Mouse (Mus musculus): ENCODE measurements around the gene Ptpra. TPM values are rescaled to one million over a fixed set of nuclear protein-coding genes. Genes with fewer than 3 reads are reported as not detected.

Gene Ptpra
- polyA plus RNA-seq, 1 experiment = 113 TPM

DNA sequence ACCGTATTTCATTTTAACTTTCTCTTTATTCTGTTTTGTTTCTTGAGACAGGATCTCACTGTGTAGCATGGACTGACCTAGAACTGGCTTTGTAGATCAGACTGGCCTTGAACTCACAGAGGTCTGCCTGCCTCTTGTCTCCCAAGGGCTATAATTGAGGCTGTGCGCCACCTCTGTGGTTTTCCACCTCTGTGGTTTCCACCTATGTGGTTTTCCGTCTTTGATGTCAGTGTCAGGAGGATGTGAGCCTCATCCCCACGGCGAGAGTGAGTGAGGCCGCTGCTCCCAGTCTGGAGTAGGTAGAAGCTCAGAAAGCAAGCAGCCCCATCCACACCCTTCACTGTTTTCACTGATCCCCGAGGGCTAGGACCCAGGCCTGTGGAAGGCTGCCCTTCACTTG lies 104.8 kb downstream of the Ptpra start:
- H3K36me3 ChIP-seq (ENCODE audit: control insufficient read depth, insufficient read depth, low read length) = peaks cover 36% of the 10 kb centered on the region
- peaks cover 15% of the 10 kb centered on the region for H3K4me1 ChIP-seq (replicated peaks; ENCODE audit: control insufficient read depth, insufficient read depth, low read length)
- no peak overlapping the region for H3K4me3 ChIP-seq (ENCODE audit: control insufficient read depth, insufficient read depth, low read length)
- no peak for TF ChIP-seq CTCF (IDR thresholded peaks at IDR 0.05; ENCODE audit: borderline replicate concordance, control insufficient read depth, extremely low read depth, insufficient read depth, low read length, poor library complexity)
- TF ChIP-seq POLR2A (IDR thresholded peaks at IDR 0.05; ENCODE audit: control insufficient read depth, extremely low read depth, insufficient read depth, low read length, poor library complexity) = no peak
- 19% methylated on average over 7 of the region's 7 CpGs for WGBS
- no peak overlapping the region for H3K27ac ChIP-seq (ENCODE audit: control insufficient read depth, insufficient read depth, low read length)
- H3K27me3 ChIP-seq (ENCODE audit: control insufficient read depth, insufficient read depth, low read length) = no peaks in the 10 kb centered on the region
- DNase-seq = peak; percentile 35

- no peak overlapping the region for H3K4me3 ChIP-seq (ENCODE audit: control insufficient read depth, insufficient read depth, low read length)
- DNase-seq = no peak
- WGBS = 96% methylated on average over 1 of the region's 1 CpGs
- TF ChIP-seq POLR2A (IDR thresholded peaks at IDR 0.05; ENCODE audit: control insufficient read depth, extremely low read depth, insufficient read depth, low read length, poor library complexity) (no peak), CTCF (IDR thresholded peaks at IDR 0.05; ENCODE audit: borderline replicate concordance, control insufficient read depth, extremely low read depth, insufficient read depth, low read length, poor library complexity) (no peak)
- H3K27ac ChIP-seq (ENCODE audit: control insufficient read depth, insufficient read depth, low read length) = no peak overlapping the region
- H3K36me3 ChIP-seq (ENCODE audit: control insufficient read depth, insufficient read depth, low read length) = peaks cover 25% of the 10 kb centered on the region
- peaks cover 15% of the 10 kb centered on the region for H3K4me1 ChIP-seq (replicated peaks; ENCODE audit: control insufficient read depth, insufficient read depth, low read length)
- no peaks in the 10 kb centered on the region for H3K27me3 ChIP-seq (ENCODE audit: control insufficient read depth, insufficient read depth, low read length)
Measured at GRCm38 (mm10) chr2:130556292-130556691, 106.2 kb downstream of the Ptpra start.

DNA sequence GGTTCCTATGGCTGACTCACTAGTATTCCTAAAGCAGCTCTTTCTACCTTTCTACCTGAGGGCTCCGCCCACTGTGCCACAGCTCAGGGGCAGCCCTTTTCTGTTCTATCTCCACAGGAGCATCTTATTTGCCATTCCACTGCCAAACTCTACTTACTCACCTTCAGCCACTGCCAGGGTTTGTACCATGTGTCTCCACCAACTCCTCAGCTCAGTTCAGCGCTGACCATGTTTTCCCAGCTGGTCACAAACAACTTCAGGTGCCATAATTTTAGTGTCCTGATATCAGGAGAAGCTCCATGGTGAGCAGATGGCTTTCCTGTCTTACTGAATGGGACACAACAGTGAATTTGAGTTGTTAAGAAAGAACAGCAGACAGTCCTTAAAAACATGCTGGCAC lies 107.4 kb downstream of the Ptpra start:
- Histone ChIP-seq H3K27me3 (ENCODE audit: control insufficient read depth, insufficient read depth, low read length) (no peaks in the 10 kb centered on the region), H3K4me1 (replicated peaks; ENCODE audit: control insufficient read depth, insufficient read depth, low read length) (peaks cover 15% of the 10 kb centered on the region), H3K4me3 (ENCODE audit: control insufficient read depth, insufficient read depth, low read length) (no peak overlapping the region), H3K36me3 (ENCODE audit: control insufficient read depth, insufficient read depth, low read length) (peaks cover 14% of the 10 kb centered on the region), H3K27ac (ENCODE audit: control insufficient read depth, insufficient read depth, low read length) (no peak overlapping the region)
- TF ChIP-seq CTCF (IDR thresholded peaks at IDR 0.05; ENCODE audit: borderline replicate concordance, control insufficient read depth, extremely low read depth, insufficient read depth, low read length, poor library complexity) (no peak), POLR2A (IDR thresholded peaks at IDR 0.05; ENCODE audit: control insufficient read depth, extremely low read depth, insufficient read depth, low read length, poor library complexity) (no peak)
- WGBS = 99% methylated on average over 2 of the region's 2 CpGs
- DNase-seq = no peak

GRCm38 (mm10) chr2:130558015-130558414 lies 107.9 kb downstream of the Ptpra start:
- DNase-seq = no peak
- no peaks in the 10 kb centered on the region for H3K27me3 ChIP-seq (ENCODE audit: control insufficient read depth, insufficient read depth, low read length)
- WGBS = 74% methylated on average over 2 of the region's 2 CpGs
- no peak overlapping the region for H3K27ac ChIP-seq (ENCODE audit: control insufficient read depth, insufficient read depth, low read length)
- H3K4me3 ChIP-seq (ENCODE audit: control insufficient read depth, insufficient read depth, low read length) = no peak overlapping the region
- H3K36me3 ChIP-seq (ENCODE audit: control insufficient read depth, insufficient read depth, low read length) = peaks cover 10% of the 10 kb centered on the region
- peaks cover 21% of the 10 kb centered on the region for H3K4me1 ChIP-seq (replicated peaks; ENCODE audit: control insufficient read depth, insufficient read depth, low read length)
- TF ChIP-seq POLR2A (IDR thresholded peaks at IDR 0.05; ENCODE audit: control insufficient read depth, extremely low read depth, insufficient read depth, low read length, poor library complexity) (no peak), CTCF (IDR thresholded peaks at IDR 0.05; ENCODE audit: borderline replicate concordance, control insufficient read depth, extremely low read depth, insufficient read depth, low read length, poor library complexity) (no peak)

DNA sequence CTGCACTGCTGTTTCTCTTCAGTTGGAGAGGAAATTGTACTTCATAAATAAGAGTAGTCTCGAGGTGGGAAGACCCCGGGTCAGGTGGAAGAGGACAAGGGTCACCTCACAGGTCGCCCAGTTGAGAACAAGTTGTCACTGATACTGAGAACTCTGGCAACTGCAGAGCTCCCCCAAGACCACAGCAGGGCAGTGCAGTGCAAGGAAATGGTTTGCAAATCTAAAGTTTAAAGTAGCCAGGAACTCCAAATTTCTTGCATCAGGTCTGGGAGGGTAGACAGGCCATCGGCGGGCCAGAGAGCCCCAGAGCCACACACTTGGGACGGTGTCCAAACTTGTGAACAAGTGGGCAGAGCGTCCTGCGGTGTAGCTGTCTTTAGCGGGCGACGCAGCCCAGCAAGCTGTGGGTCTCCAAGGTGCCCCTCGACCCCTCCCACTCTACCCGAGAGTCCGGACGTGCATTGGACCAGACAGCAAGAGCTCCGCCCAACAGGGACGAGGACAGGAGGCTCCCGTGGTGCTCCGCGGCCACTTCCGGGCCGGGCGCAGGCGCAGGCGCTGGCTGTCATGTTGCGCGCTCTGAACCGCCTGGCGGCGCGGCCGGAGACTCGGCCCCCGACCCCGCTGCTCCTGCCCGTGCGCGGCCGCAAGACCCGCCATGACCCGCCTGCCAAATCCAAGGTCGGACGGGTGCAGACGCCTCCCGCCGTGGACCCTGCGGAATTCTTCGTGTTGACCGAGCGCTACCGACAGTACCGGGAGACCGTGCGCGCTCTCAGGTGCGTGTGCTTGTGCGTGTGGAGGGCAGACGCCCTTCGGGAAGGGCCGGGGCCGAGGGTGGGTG lies 113.4 kb downstream of the Ptpra start, which contains the start of gene Mrps26:
TSS of gene Mrps26 (plus strand) at position 531 of the 844 bp plus-strand sequence.
- peak; percentile 64; the same call in 1 of the 2 replicates for TF ChIP-seq CTCF (IDR thresholded peaks at IDR 0.05; ENCODE audit: borderline replicate concordance, control insufficient read depth, extremely low read depth, insufficient read depth, low read length, poor library complexity)
- peak; percentile 62 for TF ChIP-seq POLR2A (IDR thresholded peaks at IDR 0.05; ENCODE audit: control insufficient read depth, extremely low read depth, insufficient read depth, low read length, poor library complexity)
- Histone ChIP-seq H3K4me1 (replicated peaks; ENCODE audit: control insufficient read depth, insufficient read depth, low read length) (peaks cover 13% of the 10 kb centered on the region), H3K27ac (ENCODE audit: control insufficient read depth, insufficient read depth, low read length) (peak within 1 kb of the TSS; percentile 1), H3K4me3 (ENCODE audit: control insufficient read depth, insufficient read depth, low read length) (peak within 1 kb of the TSS; percentile 84), H3K36me3 (ENCODE audit: control insufficient read depth, insufficient read depth, low read length) (peaks cover 4% of the 10 kb centered on the region; the same call in 1 of the 2 replicates), H3K27me3 (ENCODE audit: control insufficient read depth, insufficient read depth, low read length) (no peaks in the 10 kb centered on the region)
- WGBS = under 1% methylated on average over 61 of the region's 61 CpGs
- peak; percentile 93 for DNase-seq

DNA sequence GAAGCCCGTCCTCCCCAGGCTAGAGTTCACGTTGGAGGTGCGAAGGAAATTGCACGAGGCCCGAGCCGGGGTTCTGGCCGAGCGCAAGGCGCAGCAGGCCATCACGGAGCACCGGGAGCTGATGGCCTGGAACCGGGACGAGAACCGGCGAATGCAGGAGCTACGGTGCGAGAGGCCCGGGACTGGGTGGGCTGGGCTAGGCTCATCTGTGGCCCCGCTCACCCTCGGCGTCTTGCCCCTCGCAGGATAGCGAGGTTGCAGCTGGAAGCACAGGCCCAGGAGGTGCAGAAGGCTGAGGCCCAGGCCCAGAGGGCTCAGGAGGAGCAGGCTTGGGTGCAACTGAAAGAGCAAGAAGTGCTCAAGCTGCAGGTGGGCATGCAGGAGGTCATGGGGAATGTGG lies 114.0 kb downstream of the Ptpra start:
- Histone ChIP-seq H3K4me1 (replicated peaks; ENCODE audit: control insufficient read depth, insufficient read depth, low read length) (peaks cover 13% of the 10 kb centered on the region), H3K27me3 (ENCODE audit: control insufficient read depth, insufficient read depth, low read length) (no peaks in the 10 kb centered on the region), H3K4me3 (ENCODE audit: control insufficient read depth, insufficient read depth, low read length) (peak overlapping the region; percentile 84), H3K27ac (ENCODE audit: control insufficient read depth, insufficient read depth, low read length) (no peak overlapping the region), H3K36me3 (ENCODE audit: control insufficient read depth, insufficient read depth, low read length) (peaks cover 4% of the 10 kb centered on the region; the same call in 1 of the 2 replicates)
- 2% methylated on average over 23 of the region's 23 CpGs for WGBS
- no peak for TF ChIP-seq CTCF (IDR thresholded peaks at IDR 0.05; ENCODE audit: borderline replicate concordance, control insufficient read depth, extremely low read depth, insufficient read depth, low read length, poor library complexity)
- no peak for TF ChIP-seq POLR2A (IDR thresholded peaks at IDR 0.05; ENCODE audit: control insufficient read depth, extremely low read depth, insufficient read depth, low read length, poor library complexity)
- no peak for DNase-seq

Measured in thymus, adult 2 months (tissue).